Mouse (Mus musculus) yolk sac, embryonic 10.5 days (tissue): ENCODE data around the gene Zfp385c.
"Not testable (repeated sequence)": the region's sequence is repeated elsewhere in the genome, so short reads cannot be mapped to it uniquely, and the experiment has no call there.

ENCODE experiments used
- DNase-seq: peaks from one replicate; pipeline ENCODE4 v3.0.0-alpha.2; 2017; ENCODE audit warnings: low spot score

Gene Zfp385c

GRCm38 (mm10) chr11:100595533-100595932 is 96.7 kb downstream of the Zfp385c start:
- DNase-seq = no peak

GRCm38 (mm10) chr11:100594608-100595007 is 97.6 kb downstream of the Zfp385c start:
- no peak for DNase-seq

GRCm38 (mm10) chr11:100592346-100593046 is 99.8 kb downstream of the Zfp385c start:
- DNase-seq = no peak

GRCm38 (mm10) chr11:100588462-100588861 is 103.8 kb downstream of the Zfp385c start:
- DNase-seq = no peak

- DNase-seq = no peak
These were observed 107.1 kb downstream of the Zfp385c start for GRCm38 (mm10) chr11:100585148-100585547.

- no peak for DNase-seq
These were observed 107.7 kb downstream of the Zfp385c start for GRCm38 (mm10) chr11:100584561-100584961.

GRCm38 (mm10) chr11:100582836-100583235 is 109.4 kb downstream of the Zfp385c start:
- no peak for DNase-seq

- DNase-seq = not testable (repeated sequence)
These were observed 109.8 kb downstream of the Zfp385c start for GRCm38 (mm10) chr11:100582413-100582812.

- DNase-seq = no peak
These were observed 110.5 kb downstream of the Zfp385c start for GRCm38 (mm10) chr11:100581756-100582155.

- no peak for DNase-seq
These were observed 112.0 kb downstream of the Zfp385c start for GRCm38 (mm10) chr11:100580275-100580674.

GRCm38 (mm10) chr11:100579116-100579799 is 113.0 kb downstream of the Zfp385c start:
- no peak for DNase-seq

GRCm38 (mm10) chr11:100577852-100578599 is 114.2 kb downstream of the Zfp385c start:
- no peak for DNase-seq
